Mouse (Mus musculus): ENCODE results near the gene Lig4. TPM values are rescaled to one million over a fixed set of nuclear protein-coding genes. Genes with fewer than 3 reads are reported as not detected.

Gene Lig4
- polyA plus RNA-seq, 1 experiment from 2014 or later: 4.2 TPM

Other genes with a start within 250 kb of the Lig4 start
- 1.1 and 1.2 TPM in 2 replicates for gene Fam155a, start 206.5 kb downstream of the Lig4 start, polyA plus RNA-seq (2015; fragmentation: Nextera tagmentation; extraction: Ambion mirVana)
- gene Gm10217, start 113.4 kb downstream of the Lig4 start, polyA plus RNA-seq (2015; fragmentation: Nextera tagmentation; extraction: Ambion mirVana): not detected in 2 replicates
- gene Abhd13, start within 50 bp of the Lig4 start, polyA plus RNA-seq (2015; fragmentation: Nextera tagmentation; extraction: Ambion mirVana): 16.1 and 16.5 TPM in 2 replicates
- 0.22 TPM in 1 of 2 replicates, not detected in the other for gene Tnfsf13b, start 28.8 kb upstream of the Lig4 start, polyA plus RNA-seq (2015; fragmentation: Nextera tagmentation; extraction: Ambion mirVana)
- 0.63 and 0.67 TPM in 2 replicates for gene Myo16, start 176.2 kb upstream of the Lig4 start, polyA plus RNA-seq (2015; fragmentation: Nextera tagmentation; extraction: Ambion mirVana)

Measured in embryonic facial prominence, embryonic 15.5 days (tissue).